Mouse (Mus musculus) midbrain, embryonic 11.5 days (tissue): ENCODE results near the gene Cxcr4. TPM values are rescaled to one million over a fixed set of nuclear protein-coding genes. Genes with fewer than 3 reads are reported as not detected.

Source experiments
- ATAC-seq: fragments of 200-750 bp; cut with Nextera tagmentation; 2 replicates; pipeline ENCODE4 v1.8.0; 2017; ENCODE audit warnings: moderate TSS enrichment, moderate library complexity; ENCODE audit not compliant: low FRiP score
- DNase-seq: peaks from one replicate; pipeline ENCODE4 v3.0.0; 2015; ENCODE audit warnings: low spot score; ENCODE audit errors: missing footprints
- H3K27ac ChIP-seq: fragments of 300-500 bp; sonication (generic); 2 replicates; pipeline ENCODE4 v1.5.1; 2014; ENCODE audit warnings: low read depth, low read length
- H3K27me3 ChIP-seq: fragments of 300-500 bp; sonication (generic); 2 replicates; pipeline ENCODE4 v1.6.1; 2014; ENCODE audit warnings: mild to moderate bottlenecking, low read length, moderate library complexity, mixed read lengths; ENCODE audit not compliant: control insufficient read depth, insufficient read depth
- H3K36me3 ChIP-seq: fragments of 300-500 bp; sonication (generic); 2 replicates; pipeline ENCODE4 v1.6.1; 2014; ENCODE audit warnings: mild to moderate bottlenecking, low read length, moderate library complexity, mixed read lengths; ENCODE audit not compliant: control insufficient read depth, insufficient read depth
- H3K4me1 ChIP-seq: fragments of 300-500 bp; sonication (generic); 2 replicates; pipeline ENCODE4 v1.6.1; 2014; ENCODE audit warnings: low read length; ENCODE audit not compliant: control insufficient read depth, insufficient read depth
- H3K4me2 ChIP-seq: fragments of 300-500 bp; sonication (generic); 2 replicates; pipeline ENCODE4 v1.6.1; 2014; ENCODE audit warnings: mild to moderate bottlenecking, moderate library complexity
- H3K4me3 ChIP-seq: fragments of 300-500 bp; sonication (generic); 2 replicates; pipeline ENCODE4 v1.5.1; 2014; ENCODE audit warnings: low read depth, low read length
- H3K9ac ChIP-seq: fragments of 300-500 bp; sonication (generic); 2 replicates; pipeline ENCODE4 v1.6.1; 2014; ENCODE audit warnings: low read length
- H3K9me3 ChIP-seq: fragments of 300-500 bp; sonication (generic); 2 replicates; pipeline ENCODE4 v1.6.1; 2016; ENCODE audit warnings: low read length; ENCODE audit not compliant: control insufficient read depth
- WGBS: fragments of 180-500 bp; shearing (Covaris S2); extraction: QIAGEN DNeasy Blood & Tissue Kit; methylation state at CpG from one replicate; pipeline ENCODE4 v1.1.7; 2014; 5-methylcytosine and 5-hydroxymethylcytosine counted together
- polyA plus RNA-seq: library from polyadenylated mRNA; unstranded; fragments of >200 nt; fragmentation: Nextera tagmentation; extraction: Ambion mirVana; gene quantifications from 2 replicates; pipeline ENCODE4 v1.2.1, GENCODE M21; 2014

Gene Cxcr4
- polyA plus RNA-seq, 1 experiment from 2014 or later = 22.6 TPM

GRCm38 (mm10) chr1:128567224-128568197, 24.6 kb downstream of the Cxcr4 start:
- ATAC-seq = peak; percentile 85
- Histone ChIP-seq H3K36me3 (no peaks in the 10 kb centered on the region), H3K9me3 (no peaks in the 10 kb centered on the region), H3K9ac (no peak overlapping the region), H3K4me3 (no peak overlapping the region), H3K27me3 (no peaks in the 10 kb centered on the region), H3K4me1 (no peaks in the 10 kb centered on the region; the same call in 1 of the 2 replicates), H3K27ac (peak overlapping the region; percentile 41), H3K4me2 (no peak overlapping the region)
- no peak for DNase-seq
- 72% methylated on average over 12 of the region's 12 CpGs for WGBS

GRCm38 (mm10) chr1:128563905-128564304, 28.2 kb downstream of the Cxcr4 start:
- no peak overlapping the region for H3K4me3 ChIP-seq
- H3K27me3 ChIP-seq = no peaks in the 10 kb centered on the region
- H3K9me3 ChIP-seq = no peaks in the 10 kb centered on the region
- ATAC-seq (no peak), DNase-seq (no peak)
- peaks cover 2% of the 10 kb centered on the region; the same call in 1 of the 2 replicates for H3K4me1 ChIP-seq
- WGBS = 89% methylated on average over 3 of the region's 3 CpGs
- no peak overlapping the region for H3K9ac ChIP-seq
- H3K27ac ChIP-seq = no peak overlapping the region
- no peak overlapping the region for H3K4me2 ChIP-seq
- no peaks in the 10 kb centered on the region for H3K36me3 ChIP-seq

GRCm38 (mm10) chr1:128561325-128561874, 30.7 kb downstream of the Cxcr4 start:
- ATAC-seq = no peak

GRCm38 (mm10) chr1:128560452-128561324, 31.4 kb downstream of the Cxcr4 start:
- H3K4me1 ChIP-seq = peaks cover 2% of the 10 kb centered on the region; the same call in 1 of the 2 replicates
- no peak overlapping the region for H3K4me3 ChIP-seq
- WGBS = 84% methylated on average over 14 of the region's 14 CpGs
- DNase-seq (no peak), ATAC-seq (no peak)
- H3K9me3 ChIP-seq = no peaks in the 10 kb centered on the region
- H3K27me3 ChIP-seq = no peaks in the 10 kb centered on the region
- H3K36me3 ChIP-seq = no peaks in the 10 kb centered on the region
- H3K4me2 ChIP-seq = no peak overlapping the region
- H3K27ac ChIP-seq = no peak overlapping the region
- no peak overlapping the region for H3K9ac ChIP-seq

More at GRCm38 (mm10) chr1:128561325-128561874, 30.7 kb downstream of the Cxcr4 start:
- WGBS = 89% methylated on average over 9 of the region's 9 CpGs
- peaks cover 2% of the 10 kb centered on the region; the same call in 1 of the 2 replicates for H3K4me1 ChIP-seq
- no peak overlapping the region for H3K27ac ChIP-seq
- H3K36me3 ChIP-seq = no peaks in the 10 kb centered on the region
- H3K9me3 ChIP-seq = no peaks in the 10 kb centered on the region
- no peak overlapping the region for H3K4me2 ChIP-seq
- DNase-seq = no peak
- no peak overlapping the region for H3K4me3 ChIP-seq
- H3K27me3 ChIP-seq = no peaks in the 10 kb centered on the region
- H3K9ac ChIP-seq = no peak overlapping the region

- H3K4me1 ChIP-seq = peaks cover 2% of the 10 kb centered on the region; the same call in 1 of the 2 replicates
- no peak overlapping the region for H3K9ac ChIP-seq
- ATAC-seq = no peak
- H3K4me2 ChIP-seq = no peak overlapping the region
- no peaks in the 10 kb centered on the region for H3K27me3 ChIP-seq
- no peak overlapping the region for H3K4me3 ChIP-seq
- H3K9me3 ChIP-seq = no peaks in the 10 kb centered on the region
- 94% methylated on average over 4 of the region's 4 CpGs for WGBS
- no peaks in the 10 kb centered on the region for H3K36me3 ChIP-seq
- DNase-seq = no peak
- H3K27ac ChIP-seq = no peak overlapping the region
Observed at GRCm38 (mm10) chr1:128557953-128558352, 34.1 kb downstream of the Cxcr4 start.

- DNase-seq = no peak
- Histone ChIP-seq H3K9me3 (no peaks in the 10 kb centered on the region), H3K4me2 (no peak overlapping the region), H3K27ac (no peak overlapping the region), H3K9ac (no peak overlapping the region), H3K4me3 (no peak overlapping the region), H3K36me3 (no peaks in the 10 kb centered on the region), H3K4me1 (peaks cover 5% of the 10 kb centered on the region; the same call in 1 of the 2 replicates), H3K27me3 (no peaks in the 10 kb centered on the region)
- ATAC-seq = no peak
Observed at GRCm38 (mm10) chr1:128552545-128552944, 39.5 kb downstream of the Cxcr4 start.

- peaks cover 10% of the 10 kb centered on the region for H3K4me1 ChIP-seq
- peak; percentile 79 for ATAC-seq
- 22% methylated on average over 8 of the region's 8 CpGs for WGBS
Observed at GRCm38 (mm10) chr1:128551743-128552397, 40.2 kb downstream of the Cxcr4 start.

GRCm38 (mm10) chr1:128549442-128549841, 42.7 kb downstream of the Cxcr4 start:
- Histone ChIP-seq H3K4me1 (peaks cover 14% of the 10 kb centered on the region), H3K4me2 (no peak overlapping the region), H3K9ac (no peak overlapping the region), H3K36me3 (no peaks in the 10 kb centered on the region), H3K27me3 (no peaks in the 10 kb centered on the region), H3K9me3 (no peaks in the 10 kb centered on the region), H3K4me3 (no peak overlapping the region), H3K27ac (no peak overlapping the region)
- ATAC-seq (no peak), DNase-seq (no peak)
- WGBS = 50% methylated on average over 5 of the region's 5 CpGs

More at GRCm38 (mm10) chr1:128551743-128552397, 40.2 kb downstream of the Cxcr4 start:
- H3K9ac ChIP-seq = no peak overlapping the region
- H3K4me3 ChIP-seq = no peak overlapping the region
- no peak overlapping the region for H3K4me2 ChIP-seq
- H3K36me3 ChIP-seq = no peaks in the 10 kb centered on the region
- no peaks in the 10 kb centered on the region for H3K9me3 ChIP-seq
- no peak for DNase-seq
- no peak overlapping the region for H3K27ac ChIP-seq
- H3K27me3 ChIP-seq = no peaks in the 10 kb centered on the region
